Mouse (Mus musculus) heart, postnatal 0 days (tissue): ENCODE data around the gene Kdr.

ENCODE experiments used
- CTCF ChIP-seq: IDR thresholded peaks from 2 replicates; pipeline ENCODE4 v1.5.1; 2016; ENCODE audit warnings: antibody characterized with exemption, control low read depth, low read depth
- EP300 ChIP-seq: IDR thresholded peaks from 2 replicates; pipeline ENCODE4 v1.6.1; 2016; ENCODE audit warnings: antibody characterized with exemption, low read depth

GRCm38 (mm10) chr5:75922677-75923076 lies 55.6 kb downstream of the Kdr start:
- no peak for TF ChIP-seq EP300
- no peak for TF ChIP-seq CTCF
